Mouse (Mus musculus) lung, postnatal 25 days (tissue): ENCODE results near the gene Glra2.
"Not testable (repeated sequence)": the region's sequence is repeated elsewhere in the genome, so short reads cannot be mapped to it uniquely, and the experiment has no call there.

Experiments
- DNase-seq: peaks from one replicate; pipeline ENCODE4 v3.0.0; 2022; ENCODE audit warnings: low spot score

The Glra2 gene

GRCm38 (mm10) chrX:165326939-165327698, at the start of gene Glra2:
Glra2 (minus strand) TSS chrX:165327393.
- no peak for DNase-seq

DNA sequence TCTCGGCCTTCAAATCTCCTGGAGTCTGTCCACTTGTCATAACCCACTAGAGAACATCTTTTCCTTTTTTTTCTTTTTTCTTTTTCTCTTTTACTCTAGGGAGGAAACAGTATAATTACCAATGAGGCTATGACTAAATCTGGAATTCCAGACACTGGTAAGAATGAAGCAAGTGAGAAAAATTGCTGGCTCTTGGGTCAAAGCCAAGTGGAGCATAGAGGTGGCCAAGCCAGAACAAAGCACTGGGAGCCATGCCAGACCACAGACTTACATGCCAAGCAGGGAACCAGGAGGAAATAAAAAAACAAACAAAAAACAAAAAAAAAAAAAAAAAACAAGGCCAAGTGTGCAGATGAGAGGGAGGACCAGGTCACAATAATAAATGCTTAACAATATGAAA, 35.6 kb upstream of the Glra2 start:
- peak; percentile 27 for DNase-seq

- no peak for DNase-seq
These were observed 17.4 kb upstream of the Glra2 start for GRCm38 (mm10) chrX:165344611-165345010.

DNA sequence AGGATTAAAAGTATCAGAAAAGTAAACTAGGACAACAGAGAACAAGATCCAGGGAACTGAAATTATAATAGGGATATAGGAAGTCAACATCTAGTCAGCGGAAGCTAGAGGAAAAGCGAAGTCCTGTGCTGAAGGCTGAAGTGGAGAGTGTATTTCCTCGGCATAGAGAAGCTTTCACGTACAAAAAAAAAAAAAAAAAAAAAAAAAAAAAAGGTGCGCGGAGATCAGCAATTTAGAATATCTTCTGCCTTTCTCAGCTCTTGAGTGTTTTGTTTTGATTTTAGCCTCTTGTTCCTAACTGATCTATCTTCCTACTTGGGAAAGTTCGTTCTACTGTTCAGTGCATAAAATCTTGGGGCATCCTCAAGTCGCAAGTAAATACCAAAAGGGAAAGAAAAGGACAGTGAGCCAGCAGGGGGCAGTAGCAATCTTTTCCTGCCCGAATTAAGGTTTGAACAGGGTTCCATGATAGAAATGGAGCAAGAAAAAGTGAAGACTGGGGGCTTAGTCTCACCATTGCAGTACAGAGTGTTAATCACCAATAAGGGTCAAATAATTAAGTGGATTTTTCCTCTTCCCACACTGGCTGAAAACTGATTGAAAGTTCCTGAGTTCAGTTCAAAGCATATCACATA, 623 bp upstream of the Glra2 start:
- DNase-seq: no peak

DNA sequence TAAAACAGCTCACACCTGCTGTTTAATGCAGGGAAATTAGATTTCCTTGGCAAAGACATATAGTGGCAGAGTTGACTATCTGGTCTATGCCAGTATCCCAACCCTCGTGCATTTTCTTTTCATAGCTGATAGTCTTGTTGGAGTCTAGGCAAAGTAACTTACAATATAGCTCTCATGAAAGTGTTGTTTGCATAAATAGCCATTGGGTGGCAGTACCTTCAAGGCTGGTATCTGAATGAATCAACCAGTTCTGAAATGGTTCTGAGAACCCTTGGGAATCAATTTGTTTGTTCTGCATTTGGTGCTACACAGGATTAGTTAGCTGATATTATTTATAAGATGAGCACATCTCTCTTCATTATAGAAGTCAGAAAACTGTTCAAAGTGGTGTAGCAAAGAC, 133.6 kb downstream of the Glra2 start:
- DNase-seq: no peak

- DNase-seq: peak; percentile 28
These were observed 136.0 kb downstream of the Glra2 start for GRCm38 (mm10) chrX:165191170-165191569.

GRCm38 (mm10) chrX:165182948-165183347, 144.2 kb downstream of the Glra2 start:
- not testable (repeated sequence) for DNase-seq

- DNase-seq: no peak
These were observed 170.6 kb downstream of the Glra2 start for GRCm38 (mm10) chrX:165156549-165156948.

DNA sequence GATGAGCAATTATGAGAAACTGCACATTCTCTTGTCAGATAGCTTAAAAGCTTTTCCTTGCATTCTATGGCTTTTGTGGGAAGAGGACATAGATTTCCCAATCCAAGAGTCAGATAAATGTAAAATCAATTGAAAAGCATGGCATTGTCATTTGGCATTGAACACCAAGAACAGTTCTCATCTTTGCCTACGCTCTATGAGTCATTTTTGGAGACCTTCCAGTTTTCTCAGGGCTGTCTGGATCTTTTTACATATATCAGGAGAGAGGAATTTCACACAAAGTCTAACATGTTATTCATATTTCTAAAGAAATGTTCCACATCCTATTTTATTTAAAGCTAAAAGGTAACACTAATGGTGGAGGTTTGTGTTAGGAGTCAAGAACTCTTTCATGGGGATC, 223.0 kb downstream of the Glra2 start:
- DNase-seq: no peak
